Mouse (Mus musculus): ENCODE data around the gene Mapk13. TPM values are rescaled to one million over a fixed set of nuclear protein-coding genes. Genes with fewer than 3 reads are reported as not detected.

Mapk13 gene
- total RNA-seq, 2 experiments from 2014 or later: 0.66 to 0.75 TPM

Other genes with a start within 250 kb of the Mapk13 start
- not detected for gene Armc12, start 238.5 kb upstream of the Mapk13 start, total RNA-seq (2021)
- gene Clpsl2, start 219.9 kb upstream of the Mapk13 start, total RNA-seq (2021): not detected
- not detected for gene Clps, start 208.5 kb upstream of the Mapk13 start, total RNA-seq (2021)
- gene Lhfpl5, start 193.7 kb upstream of the Mapk13 start, total RNA-seq (2021): 1 to 10 TPM; 4.3 to 5.1 TPM
- gene Srpk1, start 146.6 kb upstream of the Mapk13 start, total RNA-seq (2021): 100 to 1,000 TPM; 111 to 127 TPM
- gene Slc26a8, start 79.1 kb upstream of the Mapk13 start, total RNA-seq (2021): 10 to 100 TPM in 1 of 2 experiments, 1 to 10 TPM in 1; 7.7 to 10.6 TPM
- gene Mapk14, start 78.0 kb upstream of the Mapk13 start, total RNA-seq (2021): 10 to 100 TPM; 58.7 to 64.6 TPM
- 1 to 10 TPM; 2.9 to 4.4 TPM for gene AC170998.1, start 43.2 kb upstream of the Mapk13 start, total RNA-seq (2021)
- 10 to 100 TPM; 44.5 to 55.7 TPM for gene Brpf3, start 31.8 kb downstream of the Mapk13 start, total RNA-seq (2021)
- under 1 TPM; 0.53 to 0.60 TPM for gene Pnpla1, start 89.1 kb downstream of the Mapk13 start, total RNA-seq (2021)
- gene 4930539E08Rik, start 146.0 kb downstream of the Mapk13 start, total RNA-seq (2021): 10 to 100 TPM; 10.9 to 13.5 TPM
- gene Pxt1, start 174.5 kb downstream of the Mapk13 start, total RNA-seq (2021): not detected
- 10 to 100 TPM; 81.7 to 83.4 TPM for gene Kctd20, start 182.7 kb downstream of the Mapk13 start, total RNA-seq (2021)
- 10 to 100 TPM; 54.9 to 60.3 TPM for gene Stk38, start 238.7 kb downstream of the Mapk13 start, total RNA-seq (2021)